Mouse (Mus musculus) limb, embryonic 14.5 days (tissue): Measurements from ENCODE around the gene Elof1. TPM values are rescaled to one million over a fixed set of nuclear protein-coding genes. Genes with fewer than 3 reads are reported as not detected.
A peak's percentile ranks its signal among the peaks of the same experiment; 100 is the strongest.

Experiments used
- ATAC-seq: fragments of 200-750 bp; cut with Nextera tagmentation; 2 replicates; pipeline ENCODE4 v1.8.0; 2017; ENCODE audit warnings: low read depth, moderate number of reproducible peaks, moderate TSS enrichment; ENCODE audit not compliant: low FRiP score
- DNase-seq: peaks from one replicate; pipeline ENCODE4 v3.0.0-alpha.2; 2015; ENCODE audit warnings: low spot score
- H3K27ac ChIP-seq: fragments of 300-500 bp; sonication (generic); replicated peaks from 2 replicates; pipeline ENCODE4 v1.5.1; 2014; ENCODE audit warnings: low read depth, mild to moderate bottlenecking, low read length, moderate library complexity, mixed read lengths
- H3K27me3 ChIP-seq: fragments of 300-500 bp; sonication (generic); 2 replicates; pipeline ENCODE4 v1.6.1; 2014; ENCODE audit warnings: low read length, mixed read lengths; ENCODE audit not compliant: control insufficient read depth, insufficient read depth
- H3K36me3 ChIP-seq: fragments of 300-500 bp; sonication (generic); 2 replicates; pipeline ENCODE4 v1.6.1; 2014; ENCODE audit warnings: mild to moderate bottlenecking, low read length, moderate library complexity, mixed read lengths; ENCODE audit not compliant: control insufficient read depth, insufficient read depth
- H3K4me1 ChIP-seq: fragments of 300-500 bp; sonication (generic); 2 replicates; pipeline ENCODE4 v1.6.1; 2014; ENCODE audit warnings: antibody characterized with exemption, low read length, mixed read lengths; ENCODE audit not compliant: control insufficient read depth, insufficient read depth
- H3K4me2 ChIP-seq: fragments of 300-500 bp; sonication (generic); replicated peaks from 2 replicates; pipeline ENCODE4 v1.6.1; 2014; ENCODE audit warnings: low read depth, mild to moderate bottlenecking, low read length, moderate library complexity; ENCODE audit not compliant: severe bottlenecking
- H3K4me3 ChIP-seq: fragments of 300-500 bp; sonication (generic); replicated peaks from 2 replicates; pipeline ENCODE4 v1.5.1; 2014; ENCODE audit warnings: low read length
- H3K9ac ChIP-seq: fragments of 300-500 bp; sonication (generic); 2 replicates; pipeline ENCODE4 v1.6.1; 2014; ENCODE audit warnings: mild to moderate bottlenecking, low read depth, low read length, moderate library complexity; ENCODE audit not compliant: severe bottlenecking
- H3K9me3 ChIP-seq: fragments of 300-500 bp; sonication (generic); 2 replicates; pipeline ENCODE4 v1.6.1; 2016; ENCODE audit warnings: low read length; ENCODE audit not compliant: control insufficient read depth
- POLR2A ChIP-seq: fragments of 200-500 bp; IDR thresholded peaks from 2 replicates; pipeline ENCODE4 v1.8.0; 2012; ENCODE audit warnings: inconsistent platforms, mild to moderate bottlenecking, moderate library complexity, borderline replicate concordance; ENCODE audit not compliant: insufficient read depth, insufficient read length; ENCODE audit errors: extremely low read depth
- WGBS: fragments of 180-500 bp; shearing (Covaris S2); extraction: QIAGEN DNeasy Blood & Tissue Kit; methylation state at CpG from one replicate; pipeline ENCODE4 v1.1.7; 2014; 5-methylcytosine and 5-hydroxymethylcytosine counted together
- polyA plus RNA-seq, 2 experiments: library from polyadenylated mRNA; depleted of rRNA in 1 of 2; stranded (reverse) in 1 of 2; unstranded in 1 of 2; fragments of >200 nt; fragmentation: Nextera tagmentation in 1 of 2; extraction: Ambion mirVana in 1 of 2; gene quantifications; 2 replicates each; pipeline versions ENCODE4 v1.2.1 to v1.2.3; 2012 to 2014

Gene Elof1
- polyA plus RNA-seq, 2 experiments = 145 to 206 TPM

DNA sequence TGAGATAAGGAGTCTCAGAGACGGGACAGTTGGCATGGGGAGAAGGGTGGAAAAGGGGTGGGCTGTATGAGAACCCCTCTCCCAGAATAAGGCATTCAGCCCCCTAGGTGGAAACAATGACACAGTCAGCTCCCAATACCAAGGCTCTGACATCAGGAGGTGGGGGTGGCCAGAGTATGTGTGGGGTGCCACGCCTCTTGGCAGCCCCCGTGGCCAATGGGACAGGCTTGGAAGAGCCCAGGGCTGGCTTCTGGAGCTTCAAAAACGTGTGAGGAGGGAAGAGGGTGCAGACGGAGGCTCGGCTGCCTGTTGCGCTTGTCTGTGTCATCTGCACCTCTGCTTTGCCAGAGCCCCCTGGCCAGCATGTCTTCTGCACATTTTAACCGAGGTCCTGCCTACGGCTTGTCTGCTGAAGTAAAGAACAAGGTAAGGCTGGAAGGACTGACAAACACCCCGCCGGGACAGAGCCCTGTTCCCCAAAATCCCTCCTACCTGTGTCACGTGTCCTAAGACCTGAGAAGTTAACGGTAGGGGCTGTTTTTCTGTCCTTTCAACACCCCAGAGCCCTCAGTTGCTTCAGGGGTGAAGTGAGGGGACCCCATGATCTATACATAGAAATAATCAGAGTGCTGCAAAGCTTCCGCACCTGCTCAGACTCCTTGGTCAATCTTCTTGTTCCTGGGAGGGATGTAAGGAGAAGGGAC is 17.8 kb downstream of the Elof1 start, which contains the start of gene Cnn1:
Gene Cnn1 (plus strand): TSS at position 224 of the 704 bp plus-strand sequence.
- peak within 1 kb of the TSS; percentile 8; the same call in 1 of the 2 replicates for H3K4me3 ChIP-seq
- DNase-seq = no peak
- H3K4me1 ChIP-seq = no peaks in the 10 kb centered on the region
- no peaks in the 10 kb centered on the region for H3K9me3 ChIP-seq
- H3K4me2 ChIP-seq = peak within 1 kb of the TSS; percentile 15; the same call in 1 of the 2 replicates
- 9% methylated on average over 14 of the region's 14 CpGs for WGBS
- H3K36me3 ChIP-seq = no peaks in the 10 kb centered on the region
- H3K27ac ChIP-seq = no peak within 1 kb of the TSS
- H3K9ac ChIP-seq = peak within 1 kb of the TSS; percentile 21; the same call in 1 of the 2 replicates
- no peak for TF ChIP-seq POLR2A
- no peak for ATAC-seq
- H3K27me3 ChIP-seq = peaks cover 34% of the 10 kb centered on the region; the same call in 1 of the 2 replicates

DNA sequence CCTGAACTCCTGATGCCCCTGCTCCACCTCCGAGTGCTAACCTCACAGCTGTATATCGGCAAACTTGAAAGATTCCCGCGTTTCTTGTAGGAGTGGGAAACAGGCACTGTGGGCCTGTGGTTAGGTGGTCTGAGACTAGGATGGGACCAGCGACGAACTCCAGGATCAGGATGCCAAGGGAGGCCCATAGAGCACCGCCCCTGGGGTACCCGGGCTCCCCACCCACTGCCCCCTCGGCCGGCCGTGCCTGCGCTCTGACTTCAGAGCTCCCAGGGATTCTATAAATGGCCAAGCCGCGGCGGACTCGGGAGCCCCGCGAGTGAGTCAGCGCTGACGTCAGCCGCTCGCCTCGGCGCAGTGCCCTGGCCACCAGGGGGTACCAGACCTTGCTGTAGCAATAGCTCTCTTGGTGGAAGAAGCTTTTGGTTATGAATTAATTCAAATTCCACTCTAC is 21.1 kb downstream of the Elof1 start:
- DNase-seq = peak; percentile 78
- Histone ChIP-seq H3K27ac (no peak overlapping the region), H3K9ac (peak overlapping the region; percentile 58), H3K4me3 (peak overlapping the region; percentile 31), H3K4me1 (no peaks in the 10 kb centered on the region), H3K9me3 (no peaks in the 10 kb centered on the region), H3K36me3 (no peaks in the 10 kb centered on the region), H3K4me2 (peak overlapping the region; percentile 55), H3K27me3 (peaks cover 29% of the 10 kb centered on the region; the same call in 1 of the 2 replicates)
- 1% methylated on average over 24 of the region's 24 CpGs for WGBS
- TF ChIP-seq POLR2A = no peak
- peak; percentile 62; the same call in 1 of the 2 replicates for ATAC-seq

DNA sequence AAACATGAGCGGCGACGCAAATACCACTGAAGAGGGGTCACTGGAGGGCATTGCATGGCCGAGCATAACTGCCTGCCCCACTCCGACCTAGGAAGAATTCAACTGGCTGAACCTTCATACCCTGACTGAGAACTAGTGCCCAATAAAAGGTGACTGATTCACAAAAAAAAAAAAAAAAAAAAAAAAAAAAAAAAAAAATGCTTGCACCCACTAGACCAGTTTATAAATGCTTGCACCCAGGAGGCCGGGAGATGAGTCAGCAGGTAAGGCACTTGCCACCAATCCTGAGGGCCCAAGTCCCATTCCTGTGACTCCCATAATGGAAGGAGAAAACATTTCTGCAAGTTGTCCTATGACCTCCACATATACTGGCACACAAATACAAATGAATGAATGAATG is 24.2 kb downstream of the Elof1 start:
- Histone ChIP-seq H3K9me3 (no peaks in the 10 kb centered on the region), H3K36me3 (no peaks in the 10 kb centered on the region), H3K4me2 (no peak overlapping the region), H3K27ac (no peak overlapping the region), H3K27me3 (peaks cover 6% of the 10 kb centered on the region; the same call in 1 of the 2 replicates), H3K4me3 (no peak overlapping the region), H3K9ac (no peak overlapping the region), H3K4me1 (no peaks in the 10 kb centered on the region)
- 89% methylated on average over 6 of the region's 6 CpGs for WGBS
- TF ChIP-seq POLR2A = no peak
- DNase-seq = no peak
- ATAC-seq = no peak

DNA sequence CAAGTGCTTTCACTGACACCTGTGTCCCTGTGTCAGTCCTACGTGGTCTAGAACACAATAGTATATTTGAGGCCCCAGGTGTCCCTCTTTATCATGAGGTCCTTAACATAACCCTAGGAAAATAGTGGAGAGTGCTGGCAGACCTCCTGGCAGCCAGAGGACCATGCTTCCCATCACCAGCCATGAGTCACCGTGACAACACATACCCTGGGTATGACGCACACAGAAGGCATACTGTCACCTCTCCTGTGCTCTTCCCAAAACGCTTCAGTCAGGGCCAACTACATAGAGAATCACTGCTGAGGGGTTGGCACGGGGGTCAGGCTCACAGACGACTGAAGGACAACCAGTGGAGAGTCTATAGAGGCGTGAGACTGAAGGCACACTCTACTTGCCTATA is 27.0 kb downstream of the Elof1 start:
- Histone ChIP-seq H3K9ac (no peak overlapping the region), H3K9me3 (no peaks in the 10 kb centered on the region), H3K4me2 (no peak overlapping the region), H3K4me3 (no peak overlapping the region), H3K27ac (no peak overlapping the region), H3K27me3 (no peaks in the 10 kb centered on the region), H3K36me3 (no peaks in the 10 kb centered on the region), H3K4me1 (peaks cover 5% of the 10 kb centered on the region)
- 86% methylated on average over 7 of the region's 7 CpGs for WGBS
- no peak for TF ChIP-seq POLR2A
- ATAC-seq (no peak), DNase-seq (no peak)

DNA sequence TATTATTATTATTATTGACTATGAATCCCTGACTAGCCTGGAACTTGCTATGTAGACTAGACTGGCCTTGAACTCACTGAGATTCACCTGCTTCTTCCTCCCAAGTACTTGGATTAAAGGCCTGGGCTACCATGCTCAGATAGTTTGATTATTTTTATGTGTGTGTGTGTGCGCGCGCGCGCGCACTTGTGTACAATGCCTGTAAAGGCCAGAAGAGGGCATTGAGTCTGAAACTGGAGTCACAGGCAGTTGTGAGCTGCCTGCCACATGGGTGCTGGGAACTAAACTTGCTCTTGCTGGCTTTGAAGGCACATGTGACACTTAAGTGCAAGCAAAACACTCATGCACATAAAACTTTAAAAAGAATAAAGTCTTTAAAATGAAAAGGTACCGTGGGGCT is 27.7 kb downstream of the Elof1 start:
- no peak for TF ChIP-seq POLR2A
- Histone ChIP-seq H3K4me3 (no peak overlapping the region), H3K9ac (no peak overlapping the region), H3K4me1 (peaks cover 5% of the 10 kb centered on the region), H3K27me3 (no peaks in the 10 kb centered on the region), H3K9me3 (no peaks in the 10 kb centered on the region), H3K4me2 (no peak overlapping the region), H3K36me3 (no peaks in the 10 kb centered on the region), H3K27ac (no peak overlapping the region)
- DNase-seq (no peak), ATAC-seq (no peak)
- 93% methylated on average over 7 of the region's 7 CpGs for WGBS
